Mouse (Mus musculus) liver, embryonic 15.5 days (tissue): ENCODE data around the gene Evl. TPM values are rescaled to one million over a fixed set of nuclear protein-coding genes. Genes with fewer than 3 reads are reported as not detected.

ENCODE experiments used
- ATAC-seq: fragments of 200-750 bp; cut with Nextera tagmentation; 2 replicates; pipeline ENCODE4 v1.8.0; 2017; ENCODE audit warnings: moderate number of reproducible peaks, mild to moderate bottlenecking, moderate library complexity; ENCODE audit not compliant: insufficient read depth
- H3K27ac ChIP-seq: fragments of 300-500 bp; sonication (generic); replicated peaks from 2 replicates; pipeline ENCODE4 v1.5.1; 2015; ENCODE audit warnings: mild to moderate bottlenecking, inconsistent platforms
- H3K27me3 ChIP-seq: fragments of 300-500 bp; sonication (generic); 2 replicates; pipeline ENCODE4 v1.6.1; 2015; ENCODE audit warnings: mild to moderate bottlenecking, inconsistent platforms
- H3K36me3 ChIP-seq: fragments of 300-500 bp; sonication (generic); replicated peaks from 2 replicates; pipeline ENCODE4 v1.6.1; 2015; ENCODE audit warnings: moderate library complexity, mild to moderate bottlenecking, inconsistent platforms
- H3K4me1 ChIP-seq: fragments of 300-500 bp; sonication (generic); replicated peaks from 2 replicates; pipeline ENCODE4 v1.6.1; 2015; ENCODE audit warnings: inconsistent platforms
- H3K4me2 ChIP-seq: fragments of 300-500 bp; sonication (generic); 2 replicates; pipeline ENCODE4 v1.6.1; 2015; ENCODE audit warnings: moderate library complexity, mild to moderate bottlenecking, inconsistent platforms
- H3K4me3 ChIP-seq: fragments of 300-500 bp; sonication (generic); replicated peaks from 2 replicates; pipeline ENCODE4 v1.5.1; 2015; ENCODE audit warnings: mild to moderate bottlenecking, inconsistent platforms
- H3K9ac ChIP-seq: fragments of 300-500 bp; sonication (generic); 2 replicates; pipeline ENCODE4 v1.6.1; 2015; ENCODE audit warnings: moderate library complexity, mild to moderate bottlenecking, inconsistent platforms
- H3K9me3 ChIP-seq: fragments of 300-500 bp; sonication (generic); replicated peaks from 2 replicates; pipeline ENCODE4 v1.6.1; 2016; ENCODE audit warnings: inconsistent platforms
- WGBS: fragments of 180-500 bp; shearing (Covaris S2); methylation state at CpG from one replicate; pipeline ENCODE4 v1.1.7; 2015; ENCODE audit warnings: mixed read lengths; ENCODE audit not compliant: insufficient replicate concordance; 5-methylcytosine and 5-hydroxymethylcytosine counted together
- polyA plus RNA-seq: library from polyadenylated mRNA; unstranded; fragments of >200 nt; fragmentation: Nextera tagmentation; extraction: Ambion mirVana; gene quantifications from 2 replicates; pipeline ENCODE4 v1.2.1, GENCODE M21; 2015

Evl gene
- polyA plus RNA-seq, 1 experiment from 2014 or later = 8.5 TPM

GRCm38 (mm10) chr12:108647784-108648183 is 93.3 kb downstream of the Evl start:
- no peak overlapping the region for H3K4me2 ChIP-seq
- no peak overlapping the region for H3K27ac ChIP-seq
- no peaks in the 10 kb centered on the region for H3K9me3 ChIP-seq
- no peak overlapping the region for H3K4me3 ChIP-seq
- H3K4me1 ChIP-seq = no peaks in the 10 kb centered on the region
- no peaks in the 10 kb centered on the region for H3K36me3 ChIP-seq
- no peak for ATAC-seq
- no peak overlapping the region for H3K9ac ChIP-seq
- no peaks in the 10 kb centered on the region for H3K27me3 ChIP-seq

DNA sequence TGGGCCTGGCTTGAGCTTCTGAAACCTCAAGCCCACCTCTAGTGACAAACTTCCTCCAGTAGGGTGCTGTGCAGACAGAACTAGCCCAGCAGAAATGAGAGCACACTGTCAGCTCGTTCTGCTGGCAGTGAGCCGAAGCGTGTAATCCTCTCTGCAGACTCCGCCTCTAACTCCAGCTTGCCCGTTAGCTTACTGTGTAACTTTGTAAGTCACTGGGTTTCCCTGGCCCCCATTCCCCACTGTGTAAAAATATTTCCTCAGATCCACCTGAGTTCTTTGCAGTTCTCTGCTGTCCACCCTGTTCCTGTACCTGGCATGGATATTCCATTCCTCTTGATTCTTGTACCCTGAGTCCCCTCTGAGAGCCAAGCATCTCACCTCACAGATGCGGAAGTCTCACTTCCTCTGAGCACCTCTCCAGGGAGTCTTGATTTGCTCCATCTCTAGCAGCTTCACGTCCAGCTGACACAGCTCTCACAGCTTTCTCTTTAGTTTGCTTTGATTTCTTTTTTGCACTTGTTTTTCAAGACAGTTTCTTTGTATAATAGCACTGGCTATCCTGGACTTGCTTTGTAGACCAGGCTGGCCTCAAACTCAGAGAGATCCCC is 96.6 kb downstream of the Evl start:
- H3K9me3 ChIP-seq = no peaks in the 10 kb centered on the region
- ATAC-seq = no peak
- no peak overlapping the region for H3K4me3 ChIP-seq
- no peak overlapping the region for H3K9ac ChIP-seq
- no peaks in the 10 kb centered on the region for H3K27me3 ChIP-seq
- H3K4me2 ChIP-seq = no peak overlapping the region
- H3K27ac ChIP-seq = no peak overlapping the region
- no peaks in the 10 kb centered on the region for H3K36me3 ChIP-seq
- 64% methylated on average over 7 of the region's 7 CpGs for WGBS
- peaks cover 10% of the 10 kb centered on the region for H3K4me1 ChIP-seq

- Histone ChIP-seq H3K9ac (no peak overlapping the region), H3K4me2 (no peak overlapping the region), H3K27ac (no peak overlapping the region), H3K4me3 (no peak overlapping the region), H3K27me3 (no peaks in the 10 kb centered on the region), H3K4me1 (peaks cover 19% of the 10 kb centered on the region), H3K9me3 (no peaks in the 10 kb centered on the region), H3K36me3 (no peaks in the 10 kb centered on the region)
- 16% methylated on average over 11 of the region's 11 CpGs for WGBS
- ATAC-seq = 0 out of 2 replicates have a peak, but pooled peaks have one; percentile 29
Observed at GRCm38 (mm10) chr12:108653358-108654335, 99.1 kb downstream of the Evl start.

- ATAC-seq = peak; percentile 18; the same call in 1 of the 2 replicates
- H3K27me3 ChIP-seq = no peaks in the 10 kb centered on the region
Observed at GRCm38 (mm10) chr12:108657350-108657749, 102.8 kb downstream of the Evl start.

GRCm38 (mm10) chr12:108668606-108669235 is 114.2 kb downstream of the Evl start:
- no peak overlapping the region for H3K9ac ChIP-seq
- no peak overlapping the region for H3K27ac ChIP-seq
- no peaks in the 10 kb centered on the region for H3K4me1 ChIP-seq
- H3K9me3 ChIP-seq = no peaks in the 10 kb centered on the region
- no peaks in the 10 kb centered on the region for H3K27me3 ChIP-seq
- 83% methylated on average over 8 of the region's 8 CpGs for WGBS
- no peak overlapping the region for H3K4me2 ChIP-seq
- no peaks in the 10 kb centered on the region for H3K36me3 ChIP-seq
- H3K4me3 ChIP-seq = no peak overlapping the region
- no peak for ATAC-seq

More at GRCm38 (mm10) chr12:108657350-108657749, 102.8 kb downstream of the Evl start:
- H3K9me3 ChIP-seq = no peaks in the 10 kb centered on the region
- H3K4me3 ChIP-seq = no peak overlapping the region
- H3K9ac ChIP-seq = no peak overlapping the region
- H3K4me1 ChIP-seq = peaks cover 19% of the 10 kb centered on the region
- 63% methylated on average over 1 of the region's 1 CpGs for WGBS
- no peaks in the 10 kb centered on the region for H3K36me3 ChIP-seq
- H3K4me2 ChIP-seq = no peak overlapping the region
- no peak overlapping the region for H3K27ac ChIP-seq

GRCm38 (mm10) chr12:108671541-108671940 is 117.0 kb downstream of the Evl start:
- Histone ChIP-seq H3K9ac (no peak overlapping the region), H3K4me1 (peaks cover 3% of the 10 kb centered on the region; the same call in 1 of the 2 replicates), H3K9me3 (no peaks in the 10 kb centered on the region), H3K27ac (no peak overlapping the region), H3K4me3 (no peak overlapping the region), H3K36me3 (no peaks in the 10 kb centered on the region), H3K27me3 (no peaks in the 10 kb centered on the region), H3K4me2 (no peak overlapping the region)
- 41% methylated on average over 2 of the region's 2 CpGs for WGBS
- ATAC-seq = no peak

GRCm38 (mm10) chr12:108672908-108673307 is 118.4 kb downstream of the Evl start:
- Histone ChIP-seq H3K27ac (no peak overlapping the region), H3K4me1 (peaks cover 3% of the 10 kb centered on the region; the same call in 1 of the 2 replicates), H3K27me3 (no peaks in the 10 kb centered on the region), H3K9ac (no peak overlapping the region), H3K4me2 (no peak overlapping the region), H3K4me3 (no peak overlapping the region), H3K9me3 (no peaks in the 10 kb centered on the region), H3K36me3 (no peaks in the 10 kb centered on the region)
- ATAC-seq = no peak
- 51% methylated on average over 4 of the region's 4 CpGs for WGBS

DNA sequence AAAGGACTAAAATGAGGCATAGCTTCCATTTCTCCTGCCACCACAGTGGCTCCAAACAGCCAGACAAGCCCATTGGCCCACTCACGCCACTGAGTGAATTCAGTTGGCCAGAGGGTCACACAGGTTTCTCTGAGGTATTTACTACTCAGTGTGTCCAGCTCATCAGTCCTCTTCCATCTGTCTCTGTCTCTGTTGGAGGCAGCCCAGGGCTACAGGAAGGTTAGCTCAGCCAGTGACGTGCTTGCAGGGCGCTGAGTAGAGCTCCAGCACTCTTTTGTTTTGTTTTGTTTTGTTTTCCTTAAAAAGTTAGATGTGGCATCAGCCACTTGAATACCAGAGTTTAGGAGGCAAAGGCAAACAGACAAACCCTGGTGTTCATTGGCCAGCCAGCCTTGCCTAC is 119.0 kb downstream of the Evl start:
- peaks cover 3% of the 10 kb centered on the region; the same call in 1 of the 2 replicates for H3K4me1 ChIP-seq
- H3K4me2 ChIP-seq = no peak overlapping the region
- ATAC-seq = no peak
- no peaks in the 10 kb centered on the region for H3K36me3 ChIP-seq
- no peak overlapping the region for H3K9ac ChIP-seq
- no peak overlapping the region for H3K4me3 ChIP-seq
- 67% methylated on average over 3 of the region's 3 CpGs for WGBS
- H3K27me3 ChIP-seq = no peaks in the 10 kb centered on the region
- H3K27ac ChIP-seq = no peak overlapping the region
- H3K9me3 ChIP-seq = no peaks in the 10 kb centered on the region

GRCm38 (mm10) chr12:108674502-108674901 is 120.0 kb downstream of the Evl start:
- H3K36me3 ChIP-seq = 0 out of 2 replicates have a peak, but pooled peaks cover 3% of the 10 kb centered on the region
- no peak overlapping the region for H3K27ac ChIP-seq
- ATAC-seq = no peak
- WGBS = 62% methylated on average over 4 of the region's 4 CpGs
- no peaks in the 10 kb centered on the region for H3K27me3 ChIP-seq
- H3K9ac ChIP-seq = no peak overlapping the region
- peaks cover 3% of the 10 kb centered on the region; the same call in 1 of the 2 replicates for H3K4me1 ChIP-seq
- H3K9me3 ChIP-seq = no peaks in the 10 kb centered on the region
- no peak overlapping the region for H3K4me3 ChIP-seq
- no peak overlapping the region for H3K4me2 ChIP-seq

DNA sequence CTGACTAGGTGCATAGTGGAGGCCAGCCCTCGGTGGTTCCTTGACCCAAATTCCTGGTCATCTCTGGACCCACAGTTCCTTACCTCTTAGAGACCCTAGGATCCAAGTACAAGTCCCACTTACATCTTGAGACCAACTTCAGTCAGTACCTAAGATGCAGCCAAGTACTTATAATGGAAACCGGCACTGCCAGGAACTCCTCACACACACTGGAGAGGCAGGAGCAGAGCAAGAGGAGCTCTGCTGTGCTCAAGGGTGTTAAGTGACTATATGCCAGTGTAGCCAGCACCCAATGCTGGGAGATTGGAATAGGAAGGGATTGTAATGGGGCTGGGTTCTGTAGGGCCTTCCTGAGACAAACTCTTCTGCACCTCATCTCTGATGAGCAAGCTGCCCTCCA is 120.4 kb downstream of the Evl start:
- Histone ChIP-seq H3K27me3 (no peaks in the 10 kb centered on the region), H3K36me3 (0 out of 2 replicates have a peak, but pooled peaks cover 3% of the 10 kb centered on the region), H3K4me1 (peaks cover 3% of the 10 kb centered on the region; the same call in 1 of the 2 replicates), H3K27ac (no peak overlapping the region), H3K4me3 (no peak overlapping the region), H3K9me3 (no peaks in the 10 kb centered on the region), H3K9ac (no peak overlapping the region), H3K4me2 (no peak overlapping the region)
- 71% methylated on average over 2 of the region's 2 CpGs for WGBS
- ATAC-seq = no peak
